Mouse (Mus musculus): ENCODE measurements around the gene Glra1.

GRCm38 (mm10) chr11:55574397-55574796, 33.6 kb downstream of the Glra1 start:
- TF ChIP-seq HCFC1 (IDR thresholded peaks at IDR 0.05; ENCODE audit: borderline replicate concordance, insufficient read depth, low read length): no peak
- no peak for TF ChIP-seq MAFK (IDR thresholded peaks at IDR 0.05; ENCODE audit: insufficient read depth, low read depth, low read length)
- TF ChIP-seq CHD2 (IDR thresholded peaks at IDR 0.05; ENCODE audit: low read depth, low read length): no peak
- TF ChIP-seq ZNF384 (IDR thresholded peaks at IDR 0.05; ENCODE audit: low read depth, low read length): no peak
- TF ChIP-seq ZC3H11A (IDR thresholded peaks at IDR 0.05; ENCODE audit: borderline replicate concordance, low read depth, low read length): no peak
